Mouse (Mus musculus) bone marrow, adult 2 months (tissue): ENCODE measurements around the gene Emc4.

Source experiments
- CTCF ChIP-seq: fragments of 200-500 bp; IDR thresholded peaks from 2 replicates; pipeline ENCODE4 v1.5.1; 2011; ENCODE audit warnings: low read length, control low read depth; ENCODE audit not compliant: control insufficient read depth, insufficient read depth
- POLR2A ChIP-seq: fragments of 200-500 bp; IDR thresholded peaks from 2 replicates; pipeline ENCODE4 v1.6.1; 2011; ENCODE audit warnings: low read depth, mild to moderate bottlenecking, control low read depth, low read length, borderline replicate concordance; ENCODE audit not compliant: control insufficient read depth

DNA sequence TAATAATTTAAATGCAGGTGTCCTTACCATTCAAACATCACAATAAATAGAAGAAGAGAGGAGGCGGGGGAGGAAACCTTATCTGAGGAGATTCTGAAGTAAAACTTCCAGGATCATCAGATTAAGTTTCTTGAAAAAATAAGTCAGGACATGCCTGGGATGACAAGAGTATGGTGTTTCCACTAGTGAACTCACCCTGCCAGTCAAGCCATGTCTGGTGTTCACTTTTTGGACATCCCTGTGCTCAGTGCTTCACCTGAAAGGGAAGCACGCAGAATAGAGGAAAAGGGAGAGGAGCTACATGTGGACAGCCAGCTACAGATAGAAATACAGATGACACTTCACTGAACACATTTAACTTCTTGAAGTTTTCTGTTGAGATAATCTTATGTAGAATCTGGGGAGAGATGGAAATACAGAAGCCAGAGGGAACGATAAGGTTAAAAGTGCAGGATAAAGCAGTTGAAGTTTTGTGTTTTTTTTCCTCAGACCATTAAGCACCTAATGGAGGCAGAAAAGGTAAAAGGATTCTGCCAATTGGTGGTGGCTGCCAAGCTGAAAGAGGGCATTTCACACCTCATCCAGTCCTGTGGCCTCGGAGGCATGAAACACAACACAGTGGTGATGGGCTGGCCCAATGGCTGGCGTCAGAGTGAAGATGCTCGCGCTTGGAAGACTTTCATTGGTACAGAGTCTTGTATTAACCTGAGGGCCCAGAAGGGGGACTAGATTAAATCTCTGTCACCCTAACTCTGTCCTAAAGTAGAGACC, 14.0 kb downstream of the Emc4 start:
- TF ChIP-seq CTCF: no peak
- no peak for TF ChIP-seq POLR2A
